Mouse (Mus musculus) embryonic facial prominence, embryonic 11.5 days (tissue): Measurements from ENCODE around the gene Aym1. TPM values are rescaled to one million over a fixed set of nuclear protein-coding genes. Genes with fewer than 3 reads are reported as not detected.
"Not testable (repeated sequence)": the region's sequence is repeated elsewhere in the genome, so short reads cannot be mapped to it uniquely, and the experiment has no call there.

Experiments
- ATAC-seq: fragments of 200-750 bp; cut with Nextera tagmentation; replicated peaks from 2 replicates; pipeline ENCODE4 v1.8.0; 2017; ENCODE audit warnings: low read depth; ENCODE audit not compliant: insufficient number of reproducible peaks, low FRiP score, low TSS enrichment
- DNase-seq: peaks from one replicate; pipeline ENCODE4 v3.0.0-alpha.2; 2015; ENCODE audit warnings: low spot score
- H3K27ac ChIP-seq: fragments of 300-500 bp; sonication (generic); replicated peaks from 2 replicates; pipeline ENCODE4 v1.5.1; 2014; ENCODE audit warnings: mild to moderate bottlenecking, low read depth, low read length, control low read depth
- H3K27me3 ChIP-seq: fragments of 300-500 bp; sonication (generic); 2 replicates; pipeline ENCODE4 v1.6.1; 2014; ENCODE audit warnings: mild to moderate bottlenecking, low read length, moderate library complexity, mixed read lengths; ENCODE audit not compliant: control insufficient read depth, insufficient read depth
- H3K36me3 ChIP-seq: fragments of 300-500 bp; sonication (generic); replicated peaks from 2 replicates; pipeline ENCODE4 v1.6.1; 2014; ENCODE audit warnings: low read depth, mild to moderate bottlenecking, low read length, moderate library complexity, mixed read lengths; ENCODE audit not compliant: control insufficient read depth, insufficient read depth
- H3K4me1 ChIP-seq: fragments of 300-500 bp; sonication (generic); 2 replicates; pipeline ENCODE4 v1.6.1; 2014; ENCODE audit warnings: low read length, mixed read lengths; ENCODE audit not compliant: control insufficient read depth, insufficient read depth
- H3K4me2 ChIP-seq: fragments of 300-500 bp; sonication (generic); 2 replicates; pipeline ENCODE4 v1.6.1; 2014; ENCODE audit warnings: low read depth, mild to moderate bottlenecking, control low read depth, low read length, moderate library complexity
- H3K4me3 ChIP-seq: fragments of 300-500 bp; sonication (generic); 2 replicates; pipeline ENCODE4 v1.5.1; 2014; ENCODE audit warnings: low read depth, low read length, control low read depth
- H3K9ac ChIP-seq: fragments of 300-500 bp; sonication (generic); replicated peaks from 2 replicates; pipeline ENCODE4 v1.6.1; 2014; ENCODE audit warnings: mild to moderate bottlenecking, control low read depth, low read length
- H3K9me3 ChIP-seq: fragments of 300-500 bp; sonication (generic); replicated peaks from 2 replicates; pipeline ENCODE4 v1.6.1; 2016; ENCODE audit warnings: mild to moderate bottlenecking, low read length, inconsistent platforms, mixed read lengths; ENCODE audit not compliant: control insufficient read depth
- WGBS: fragments of 180-500 bp; shearing (Covaris S2); extraction: QIAGEN DNeasy Blood & Tissue Kit; methylation state at CpG from one replicate; pipeline ENCODE4 v1.1.7; 2014; 5-methylcytosine and 5-hydroxymethylcytosine counted together
- polyA plus RNA-seq: library from polyadenylated mRNA; unstranded; fragments of >200 nt; fragmentation: Nextera tagmentation; extraction: Ambion mirVana; gene quantifications from 2 replicates; pipeline ENCODE4 v1.2.1, GENCODE M21; 2014

Aym1 gene
- polyA plus RNA-seq, 1 experiment from 2014 or later = not detected

- H3K9ac ChIP-seq = no peak overlapping the region
- no peak overlapping the region for H3K27ac ChIP-seq
- peaks cover 38% of the 10 kb centered on the region for H3K27me3 ChIP-seq
- ATAC-seq (no peak), DNase-seq (peak; percentile 65)
- 39% methylated on average over 12 of the region's 12 CpGs for WGBS
- H3K9me3 ChIP-seq = no peaks in the 10 kb centered on the region
- no peaks in the 10 kb centered on the region for H3K36me3 ChIP-seq
- H3K4me1 ChIP-seq = no peaks in the 10 kb centered on the region
- no peak overlapping the region for H3K4me3 ChIP-seq
- no peak overlapping the region for H3K4me2 ChIP-seq
Observed at GRCm38 (mm10) chr5:113332239-113332638, 24.9 kb upstream of the Aym1 start.

- no peak overlapping the region for H3K27ac ChIP-seq
- H3K36me3 ChIP-seq = no peaks in the 10 kb centered on the region
- WGBS = 61% methylated on average over 4 of the region's 4 CpGs
- no peak overlapping the region for H3K4me3 ChIP-seq
- H3K27me3 ChIP-seq = peaks cover 38% of the 10 kb centered on the region
- no peak overlapping the region for H3K4me2 ChIP-seq
- H3K9me3 ChIP-seq = no peaks in the 10 kb centered on the region
- ATAC-seq (no peak), DNase-seq (no peak)
- no peaks in the 10 kb centered on the region for H3K4me1 ChIP-seq
- H3K9ac ChIP-seq = no peak overlapping the region
Observed at GRCm38 (mm10) chr5:113332899-113333298, 24.2 kb upstream of the Aym1 start.

- H3K9ac ChIP-seq = peak overlapping the region; percentile 18
- no peak for DNase-seq
Observed at GRCm38 (mm10) chr5:113334621-113335530, 22.2 kb upstream of the Aym1 start.

GRCm38 (mm10) chr5:113335732-113336131, 21.4 kb upstream of the Aym1 start:
- Histone ChIP-seq H3K9ac (peak overlapping the region; percentile 30; the same call in 1 of the 2 replicates), H3K27me3 (peaks cover 38% of the 10 kb centered on the region), H3K36me3 (no peaks in the 10 kb centered on the region), H3K4me2 (peak overlapping the region; percentile 55), H3K27ac (no peak overlapping the region), H3K4me3 (peak overlapping the region; percentile 24), H3K9me3 (no peaks in the 10 kb centered on the region), H3K4me1 (no peaks in the 10 kb centered on the region)
- DNase-seq = peak; percentile 31
- ATAC-seq = no peak
- WGBS = 1% methylated on average over 17 of the region's 17 CpGs

More at GRCm38 (mm10) chr5:113334621-113335530, 22.2 kb upstream of the Aym1 start:
- H3K36me3 ChIP-seq = no peaks in the 10 kb centered on the region
- H3K27me3 ChIP-seq = peaks cover 38% of the 10 kb centered on the region
- WGBS = 7% methylated on average over 34 of the region's 34 CpGs
- no peaks in the 10 kb centered on the region for H3K9me3 ChIP-seq
- H3K4me3 ChIP-seq = peak overlapping the region; percentile 24
- H3K4me1 ChIP-seq = no peaks in the 10 kb centered on the region
- ATAC-seq = no peak
- H3K4me2 ChIP-seq = peak overlapping the region; percentile 55
- no peak overlapping the region for H3K27ac ChIP-seq

GRCm38 (mm10) chr5:113336281-113336680, 20.8 kb upstream of the Aym1 start:
- H3K9ac ChIP-seq = no peak overlapping the region
- no peaks in the 10 kb centered on the region for H3K9me3 ChIP-seq
- no peaks in the 10 kb centered on the region for H3K4me1 ChIP-seq
- H3K27me3 ChIP-seq = peaks cover 38% of the 10 kb centered on the region
- DNase-seq = no peak
- no peak overlapping the region for H3K27ac ChIP-seq
- ATAC-seq = no peak
- no peak overlapping the region for H3K4me2 ChIP-seq
- WGBS = 26% methylated on average over 9 of the region's 9 CpGs
- no peak overlapping the region for H3K4me3 ChIP-seq
- no peaks in the 10 kb centered on the region for H3K36me3 ChIP-seq

GRCm38 (mm10) chr5:113344635-113345386, 12.3 kb upstream of the Aym1 start:
- 24% methylated on average over 16 of the region's 16 CpGs for WGBS
- DNase-seq = no peak
- Histone ChIP-seq H3K36me3 (no peaks in the 10 kb centered on the region), H3K4me3 (no peak overlapping the region), H3K9ac (no peak overlapping the region), H3K9me3 (no peaks in the 10 kb centered on the region), H3K27me3 (peaks cover 31% of the 10 kb centered on the region), H3K27ac (no peak overlapping the region), H3K4me1 (no peaks in the 10 kb centered on the region), H3K4me2 (no peak overlapping the region)
- no peak for ATAC-seq

GRCm38 (mm10) chr5:113345781-113346180, 11.3 kb upstream of the Aym1 start:
- Histone ChIP-seq H3K4me3 (no peak overlapping the region), H3K9me3 (no peaks in the 10 kb centered on the region), H3K27ac (no peak overlapping the region), H3K9ac (no peak overlapping the region), H3K27me3 (peaks cover 31% of the 10 kb centered on the region), H3K36me3 (no peaks in the 10 kb centered on the region), H3K4me2 (no peak overlapping the region), H3K4me1 (no peaks in the 10 kb centered on the region)
- 5% methylated on average over 11 of the region's 11 CpGs for WGBS
- ATAC-seq = no peak
- DNase-seq = no peak

GRCm38 (mm10) chr5:113346651-113347050, 10.4 kb upstream of the Aym1 start:
- not testable (repeated sequence) for DNase-seq, H3K27ac ChIP-seq, H3K4me1 ChIP-seq, H3K36me3 ChIP-seq, H3K4me2 ChIP-seq, H3K9me3 ChIP-seq, H3K4me3 ChIP-seq, ATAC-seq, H3K9ac ChIP-seq
- WGBS = 39% methylated on average over 6 of the region's 6 CpGs
- peaks cover 31% of the 10 kb centered on the region for H3K27me3 ChIP-seq
